Mouse (Mus musculus): ENCODE data around the gene Tas2r103. TPM values are rescaled to one million over a fixed set of nuclear protein-coding genes. Genes with fewer than 3 reads are reported as not detected.

Gene Tas2r103
- not detected in 2 replicates for polyA plus RNA-seq (2012; rRNA removed)

GRCm38 (mm10) chr6:133037001-133037400 is at the start of gene Tas2r103:
Gene Tas2r103 (minus strand): TSS chr6:133037101.
- Histone ChIP-seq H3K27ac (ENCODE audit: control insufficient read depth, insufficient read depth, low read length) (no peak within 1 kb of the TSS), H3K4me3 (ENCODE audit: control insufficient read depth, insufficient read depth, low read length) (no peak within 1 kb of the TSS), H3K27me3 (ENCODE audit: control insufficient read depth, insufficient read depth, low read length) (no peaks in the 10 kb centered on the region), H3K4me1 (replicated peaks; ENCODE audit: control insufficient read depth, insufficient read depth, low read length) (no peaks in the 10 kb centered on the region), H3K36me3 (ENCODE audit: control insufficient read depth, insufficient read depth, low read length) (no peaks in the 10 kb centered on the region)
- TF ChIP-seq CTCF (IDR thresholded peaks at IDR 0.05; ENCODE audit: borderline replicate concordance, control insufficient read depth, extremely low read depth, insufficient read depth, low read length, poor library complexity): no peak
- TF ChIP-seq POLR2A (IDR thresholded peaks at IDR 0.05; ENCODE audit: control insufficient read depth, extremely low read depth, insufficient read depth, low read length, poor library complexity): no peak
- no peak for DNase-seq
- WGBS: 86% methylated on average over 2 of the region's 2 CpGs

GRCm38 (mm10) chr6:133055716-133056115 is 18.8 kb upstream of the Tas2r103 start, which contains the start of gene Tas2r140:
Gene Tas2r140 (minus strand): TSS chr6:133055816.
- TF ChIP-seq POLR2A (IDR thresholded peaks at IDR 0.05; ENCODE audit: control insufficient read depth, extremely low read depth, insufficient read depth, low read length, poor library complexity): no peak
- TF ChIP-seq CTCF (IDR thresholded peaks at IDR 0.05; ENCODE audit: borderline replicate concordance, control insufficient read depth, extremely low read depth, insufficient read depth, low read length, poor library complexity): no peak
- no peak within 1 kb of the TSS for H3K4me3 ChIP-seq (ENCODE audit: control insufficient read depth, insufficient read depth, low read length)
- no peaks in the 10 kb centered on the region for H3K27me3 ChIP-seq (ENCODE audit: control insufficient read depth, insufficient read depth, low read length)
- H3K4me1 ChIP-seq (replicated peaks; ENCODE audit: control insufficient read depth, insufficient read depth, low read length): no peaks in the 10 kb centered on the region
- no peak for DNase-seq
- no peaks in the 10 kb centered on the region for H3K36me3 ChIP-seq (ENCODE audit: control insufficient read depth, insufficient read depth, low read length)
- H3K27ac ChIP-seq (ENCODE audit: control insufficient read depth, insufficient read depth, low read length): no peak within 1 kb of the TSS

Other genes starting within 250 kb of the Tas2r103 start
- gene Tas2r117, start 234.3 kb downstream of the Tas2r103 start, polyA plus RNA-seq (2012; rRNA removed): 0.11 TPM in 1 of 2 replicates, not detected in the other
- not detected in 2 replicates for gene Tas2r123, start 190.0 kb downstream of the Tas2r103 start, polyA plus RNA-seq (2012; rRNA removed)
- gene Tas2r116, start 181.7 kb downstream of the Tas2r103 start, polyA plus RNA-seq (2012; rRNA removed): not detected in 2 replicates
- not detected in 2 replicates for gene Tas2r110, start 169.1 kb downstream of the Tas2r103 start, polyA plus RNA-seq (2012; rRNA removed)
- not detected in 2 replicates for gene Tas2r113, start 144.1 kb downstream of the Tas2r103 start, polyA plus RNA-seq (2012; rRNA removed)
- gene Tas2r125, start 127.5 kb downstream of the Tas2r103 start, polyA plus RNA-seq (2012; rRNA removed): not detected in 2 replicates
- gene Tas2r129, start 86.0 kb downstream of the Tas2r103 start, polyA plus RNA-seq (2012; rRNA removed): not detected in 2 replicates
- not detected in 2 replicates for gene Tas2r131, start 79.2 kb downstream of the Tas2r103 start, polyA plus RNA-seq (2012; rRNA removed)
- not detected in 2 replicates for gene Tas2r109, start 56.1 kb downstream of the Tas2r103 start, polyA plus RNA-seq (2012; rRNA removed)
- gene Tas2r140, start 18.7 kb upstream of the Tas2r103 start, polyA plus RNA-seq (2012; rRNA removed): not detected in 2 replicates
- 39.1 and 51.8 TPM in 2 replicates for gene Smim10l1, start 67.8 kb upstream of the Tas2r103 start, polyA plus RNA-seq (2012; rRNA removed)

Measured in thymus, adult 2 months (tissue).